9 mouse cellular contexts compared by ENCODE assay signal in the genomic region with DNA sequence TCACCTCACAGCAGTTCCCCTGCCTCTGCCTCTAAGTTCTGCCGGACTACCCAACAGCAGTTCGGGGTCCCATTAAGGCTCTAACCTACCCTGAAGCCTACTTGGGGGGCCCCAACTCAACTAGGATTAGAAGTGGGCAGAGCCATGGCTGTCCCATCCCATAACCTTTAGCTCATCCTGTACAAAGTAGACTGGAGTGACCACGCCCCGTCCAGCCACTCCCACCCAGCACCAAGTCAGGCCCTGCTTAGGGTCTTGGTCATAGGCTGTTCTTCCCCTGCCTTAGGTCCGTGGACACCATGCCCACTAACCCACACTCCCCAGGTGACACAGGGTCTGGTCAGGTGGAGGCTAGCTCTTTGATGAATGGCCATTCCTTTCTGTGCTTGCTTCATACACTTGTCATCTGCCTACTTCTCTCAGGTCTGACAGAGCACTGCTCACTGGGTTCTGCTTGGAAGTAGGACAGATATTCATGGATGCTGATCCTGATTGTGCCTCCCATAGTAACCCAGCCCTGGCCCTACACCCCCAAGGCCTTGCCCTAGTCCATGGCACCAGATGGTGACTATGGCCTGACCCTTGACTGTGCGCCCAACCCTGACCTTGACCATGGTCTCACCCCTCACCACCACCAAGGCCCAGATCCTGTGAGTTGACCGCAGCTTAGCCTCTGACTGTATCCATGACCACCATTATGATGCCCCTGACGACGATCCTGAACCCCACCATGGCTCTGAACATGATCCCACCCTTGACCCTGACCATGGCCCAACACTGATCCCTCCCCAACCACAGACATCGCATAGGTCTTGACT. TPM values are rescaled to one million over a fixed set of nuclear protein-coding genes. Genes with fewer than 3 reads are reported as not detected.
DNase-seq lines count a peak whose midpoint lies in the region; ATAC-seq lines count a peak whose summit lies in the region.
"Had no signal": no experiment of that assay in that cellular context is flagged by ENCODE, and none has a peak within 500 bp of the region (broad histone marks: within the 10 kb centered on the region; RNA-seq: fewer than 3 reads in every experiment).

No protein-coding gene starts in this region.

- peak overlapping the region; percentile 63; the same call in 1 of the 2 replicates for H3K9ac ChIP-seq in heart, embryonic 13.5 days
- H3K9ac ChIP-seq in heart, embryonic 12.5 days = no peak overlapping the region
- peak overlapping the region; percentile 16; the same call in 1 of the 2 replicates for H3K9ac ChIP-seq in stomach, embryonic 16.5 days (ENCODE audit: low read length)

- H3K4me3 ChIP-seq in heart, embryonic 13.5 days = no peak overlapping the region
- H3K4me3 ChIP-seq in heart, embryonic 12.5 days = no peak overlapping the region
- no peak overlapping the region for H3K4me3 ChIP-seq in stomach, embryonic 16.5 days (replicated peaks; ENCODE audit: low read length)

- no peaks in the 10 kb centered on the region for H3K9me3 ChIP-seq in heart, embryonic 13.5 days
- H3K9me3 ChIP-seq in heart, embryonic 12.5 days (replicated peaks) = no peaks in the 10 kb centered on the region
- no peaks in the 10 kb centered on the region for H3K9me3 ChIP-seq in stomach, embryonic 16.5 days (replicated peaks; ENCODE audit: control insufficient read depth, low read length)
- H3K9me3 ChIP-seq: G1E had no signal

- peaks cover 32% of the 10 kb centered on the region for H3K36me3 ChIP-seq in heart, embryonic 13.5 days
- peaks cover 29% of the 10 kb centered on the region for H3K36me3 ChIP-seq in heart, embryonic 12.5 days
- H3K36me3 ChIP-seq in stomach, embryonic 16.5 days (ENCODE audit: control insufficient read depth, insufficient read depth, low read length) = no peaks in the 10 kb centered on the region; the same call in 1 of the 2 replicates

- no peak overlapping the region for H3K4me2 ChIP-seq in heart, embryonic 13.5 days
- H3K4me2 ChIP-seq in heart, embryonic 12.5 days = no peak overlapping the region
- no peak overlapping the region for H3K4me2 ChIP-seq in stomach, embryonic 16.5 days (ENCODE audit: low read depth, low read length)

- intact Hi-C loops in gastrocnemius, postnatal 14 days (cut with DNase I; ENCODE audit: low total_unique reads) = no loop called here

- no peak for ATAC-seq in heart, embryonic 13.5 days (ENCODE audit: extremely low read depth, insufficient number of reproducible peaks, low FRiP score, low TSS enrichment)
- no peak for ATAC-seq in heart, embryonic 12.5 days (ENCODE audit: insufficient number of reproducible peaks, low FRiP score)
- ATAC-seq in stomach, embryonic 16.5 days (ENCODE audit: insufficient read depth, low FRiP score) = no peak

- 89% methylated on average over 10 of the region's 10 CpGs for WGBS in heart, embryonic 13.5 days
- WGBS in heart, embryonic 12.5 days = 87% methylated on average over 10 of the region's 10 CpGs
- WGBS in stomach, embryonic 16.5 days = 92% methylated on average over 10 of the region's 10 CpGs

- peak; percentile 3 for DNase-seq in right cerebral cortex, postnatal 4 days
- no peak for DNase-seq in right cerebral cortex, adult 2 months (ENCODE audit: low spot score in 2 of 2)
- DNase-seq in gastrocnemius, postnatal 14 days = peak; percentile 5
- DNase-seq in frontal cortex, adult 2 months (ENCODE audit: extremely low spot score in 1 of 2, low spot score in 1 of 2) = no peak
- DNase-seq in right cerebral cortex, postnatal 25 days = no peak

- peaks cover 70% of the 10 kb centered on the region for H3K4me1 ChIP-seq in heart, embryonic 13.5 days
- peaks cover 67% of the 10 kb centered on the region for H3K4me1 ChIP-seq in heart, embryonic 12.5 days (replicated peaks)
- peaks cover 48% of the 10 kb centered on the region for H3K4me1 ChIP-seq in stomach, embryonic 16.5 days (ENCODE audit: control insufficient read depth, insufficient read depth, low read length)

- H3K27me3 ChIP-seq in heart, embryonic 13.5 days (replicated peaks) = no peaks in the 10 kb centered on the region
- H3K27me3 ChIP-seq in heart, embryonic 12.5 days (replicated peaks) = no peaks in the 10 kb centered on the region
- no peaks in the 10 kb centered on the region for H3K27me3 ChIP-seq in stomach, embryonic 16.5 days (ENCODE audit: control insufficient read depth, insufficient read depth, low read length)

- H3K27ac ChIP-seq in heart, embryonic 13.5 days (replicated peaks) = no peak overlapping the region
- no peak overlapping the region for H3K27ac ChIP-seq in heart, embryonic 12.5 days (ENCODE audit: poor library complexity, severe bottlenecking)
- H3K27ac ChIP-seq in stomach, embryonic 16.5 days (ENCODE audit: low read length) = no peak overlapping the region

RNA-seq across cellular contexts. Expression of a gene that starts 26.5 kb away (rescaled TPM):
- polyA plus RNA-seq in heart, embryonic 13.5 days (2015; fragmentation: Nextera tagmentation; extraction: Ambion mirVana) = 2.7 and 3.1 TPM in 2 replicates
- 2.9 and 4.3 TPM in 2 replicates for polyA plus RNA-seq in heart, embryonic 12.5 days (2016; fragmentation: Nextera tagmentation; extraction: Ambion mirVana)
- total RNA-seq in gastrocnemius, postnatal 14 days (2021) = under 1 TPM; 0.45 to 0.91 TPM
- polyA plus RNA-seq in stomach, embryonic 16.5 days (2015; fragmentation: Nextera tagmentation; extraction: Ambion mirVana) = 61.8 and 65.3 TPM in 2 replicates
- polyA plus RNA-seq in frontal cortex, adult 2 months (2012; rRNA removed) = 3.6 and 4.5 TPM in 2 replicates

RNA-seq across cellular contexts. Expression of a gene that starts 30.5 kb away (rescaled TPM):
- polyA plus RNA-seq in heart, embryonic 13.5 days (2015; fragmentation: Nextera tagmentation; extraction: Ambion mirVana) = 0.82 and 1.1 TPM in 2 replicates
- 1.2 and 1.8 TPM in 2 replicates for polyA plus RNA-seq in heart, embryonic 12.5 days (2016; fragmentation: Nextera tagmentation; extraction: Ambion mirVana)
- under 1 TPM in 1 of 2 experiments, not detected in 1; 0.80 TPM for total RNA-seq in gastrocnemius, postnatal 14 days (2021)
- polyA plus RNA-seq in stomach, embryonic 16.5 days (2015; fragmentation: Nextera tagmentation; extraction: Ambion mirVana) = 1.3 and 1.5 TPM in 2 replicates
- polyA plus RNA-seq in frontal cortex, adult 2 months (2012; rRNA removed) = 7.4 and 10.1 TPM in 2 replicates

RNA-seq across cellular contexts. Expression of a gene that starts 35.1 kb away (rescaled TPM):
- 2.1 and 2.3 TPM in 2 replicates for polyA plus RNA-seq in heart, embryonic 13.5 days (2015; fragmentation: Nextera tagmentation; extraction: Ambion mirVana)
- 1.9 and 2.2 TPM in 2 replicates for polyA plus RNA-seq in heart, embryonic 12.5 days (2016; fragmentation: Nextera tagmentation; extraction: Ambion mirVana)
- total RNA-seq in gastrocnemius, postnatal 14 days (2021) = under 1 TPM; 0.41 to 0.47 TPM
- 3.0 and 3.8 TPM in 2 replicates for polyA plus RNA-seq in stomach, embryonic 16.5 days (2015; fragmentation: Nextera tagmentation; extraction: Ambion mirVana)
- polyA plus RNA-seq in frontal cortex, adult 2 months (2012; rRNA removed) = 6.9 and 8.9 TPM in 2 replicates

RNA-seq across cellular contexts. Expression of a gene that starts 35.1 kb away (rescaled TPM):
- polyA plus RNA-seq in heart, embryonic 13.5 days (2015; fragmentation: Nextera tagmentation; extraction: Ambion mirVana) = 69.7 and 73.6 TPM in 2 replicates
- 66.7 and 66.9 TPM in 2 replicates for polyA plus RNA-seq in heart, embryonic 12.5 days (2016; fragmentation: Nextera tagmentation; extraction: Ambion mirVana)
- total RNA-seq in gastrocnemius, postnatal 14 days (2021) = 10 to 100 TPM; 38.6 to 39.8 TPM
- 77.4 and 79.6 TPM in 2 replicates for polyA plus RNA-seq in stomach, embryonic 16.5 days (2015; fragmentation: Nextera tagmentation; extraction: Ambion mirVana)
- 92.2 and 105 TPM in 2 replicates for polyA plus RNA-seq in frontal cortex, adult 2 months (2012; rRNA removed)

RNA-seq across cellular contexts. Expression of a gene that starts 36.1 kb away (rescaled TPM):
- polyA plus RNA-seq in heart, embryonic 13.5 days (2015; fragmentation: Nextera tagmentation; extraction: Ambion mirVana) = 56.6 and 57.4 TPM in 2 replicates
- 39.3 and 40.7 TPM in 2 replicates for polyA plus RNA-seq in heart, embryonic 12.5 days (2016; fragmentation: Nextera tagmentation; extraction: Ambion mirVana)
- total RNA-seq in gastrocnemius, postnatal 14 days (2021) = 100 to 1,000 TPM; 262 to 320 TPM
- polyA plus RNA-seq in stomach, embryonic 16.5 days (2015; fragmentation: Nextera tagmentation; extraction: Ambion mirVana) = 74.8 and 82.5 TPM in 2 replicates
- 39.6 and 47.7 TPM in 2 replicates for polyA plus RNA-seq in frontal cortex, adult 2 months (2012; rRNA removed)

Comparison
In these comparisons a context has a peak if more than half of its experiments do, and no peak if none do; other contexts are left out.
1. DNase-seq: peak in right cerebral cortex, postnatal 4 days (single experiment) and gastrocnemius, postnatal 14 days (single experiment); none in right cerebral cortex, adult 2 months (0 of 2), frontal cortex, adult 2 months (0 of 2) and right cerebral cortex, postnatal 25 days (single experiment).
2. RNA of a gene that starts 26.5 kb away (polyA plus RNA-seq): 61.8 to 65.3 TPM in stomach, embryonic 16.5 days; 3.6 to 4.5 TPM in frontal cortex, adult 2 months, 2.9 to 4.3 TPM in heart, embryonic 12.5 days and 2.7 to 3.1 TPM in heart, embryonic 13.5 days; every median in the first group is over 10 times any median in the second.